Mouse (Mus musculus): Measurements from ENCODE around the gene Kif21b. TPM values are rescaled to one million over a fixed set of nuclear protein-coding genes. Genes with fewer than 3 reads are reported as not detected.

The Kif21b gene
- polyA plus RNA-seq, 1 experiment from 2014 or later, result 10.2 TPM

DNA sequence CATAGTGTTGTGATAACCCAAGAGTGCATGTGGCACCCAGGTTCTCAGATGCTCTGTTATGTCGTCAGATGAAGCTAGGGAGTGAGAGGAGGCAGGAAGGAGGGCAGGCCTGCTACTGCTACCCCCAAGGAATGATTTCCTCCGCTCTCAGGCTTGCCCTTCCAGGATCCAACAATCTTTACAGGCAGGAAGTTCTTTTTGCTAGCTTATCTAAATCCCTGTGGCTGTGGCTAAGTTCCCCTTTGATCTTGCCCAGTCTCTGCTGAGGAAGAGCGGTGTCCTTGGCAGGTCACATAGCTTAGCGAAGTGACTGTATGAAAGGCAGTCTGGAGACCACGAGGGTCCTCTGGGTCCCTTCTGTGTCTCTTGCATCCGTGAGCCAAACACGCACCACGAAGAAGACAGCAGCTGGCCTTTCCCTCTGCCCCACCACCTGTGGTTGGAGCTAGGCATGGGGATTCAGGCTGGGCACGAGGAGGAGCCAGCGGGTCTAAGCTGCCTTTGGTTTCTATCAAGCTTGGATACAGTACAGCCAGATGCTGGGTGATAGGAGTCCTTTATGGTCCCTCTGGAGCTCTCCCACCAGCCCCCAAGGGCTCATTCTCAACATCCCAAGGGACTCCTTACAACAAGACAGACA, 7.1 kb downstream of the Kif21b start:
- Histone ChIP-seq H3K36me3 (ENCODE audit: control insufficient read depth, insufficient read depth, low read length) (no peaks in the 10 kb centered on the region), H3K4me2 (ENCODE audit: low read depth, severe bottlenecking) (peak overlapping the region; percentile 24; the same call in 1 of the 2 replicates), H3K4me3 (ENCODE audit: low read depth, low read length) (no peak overlapping the region), H3K27me3 (ENCODE audit: control insufficient read depth, insufficient read depth, low read length) (no peaks in the 10 kb centered on the region), H3K9ac (ENCODE audit: low read length) (no peak overlapping the region), H3K27ac (replicated peaks; ENCODE audit: low read depth, low read length) (peak overlapping the region; percentile 78), H3K9me3 (ENCODE audit: control insufficient read depth, low read length) (no peaks in the 10 kb centered on the region), H3K4me1 (ENCODE audit: control insufficient read depth, insufficient read depth, low read length) (peaks cover 65% of the 10 kb centered on the region)
- 28% methylated on average over 10 of the region's 10 CpGs for WGBS
- peak; percentile 23 for DNase-seq (ENCODE audit: low spot score)
- ATAC-seq (ENCODE audit: insufficient number of reproducible peaks, low FRiP score, low TSS enrichment, low read depth), result no peak

- Histone ChIP-seq H3K27ac (replicated peaks; ENCODE audit: low read depth, low read length) (peak overlapping the region; percentile 68), H3K36me3 (ENCODE audit: control insufficient read depth, insufficient read depth, low read length) (no peaks in the 10 kb centered on the region; the same call in 1 of the 2 replicates), H3K9me3 (ENCODE audit: control insufficient read depth, low read length) (no peaks in the 10 kb centered on the region), H3K9ac (ENCODE audit: low read length) (peak overlapping the region; percentile 83), H3K4me1 (ENCODE audit: control insufficient read depth, insufficient read depth, low read length) (peaks cover 50% of the 10 kb centered on the region), H3K4me2 (ENCODE audit: low read depth, severe bottlenecking) (peak overlapping the region; percentile 79), H3K27me3 (ENCODE audit: control insufficient read depth, insufficient read depth, low read length) (no peaks in the 10 kb centered on the region), H3K4me3 (ENCODE audit: low read depth, low read length) (peak overlapping the region; percentile 50)
- ATAC-seq (ENCODE audit: insufficient number of reproducible peaks, low FRiP score, low TSS enrichment, low read depth), result peak; percentile 38
- WGBS, result 1% methylated on average over 32 of the region's 32 CpGs
- DNase-seq (ENCODE audit: low spot score), result peak; percentile 85
Observed at GRCm38 (mm10) chr1:136139990-136140640, 8.9 kb downstream of the Kif21b start.

- no peaks in the 10 kb centered on the region for H3K9me3 ChIP-seq (ENCODE audit: control insufficient read depth, low read length)
- H3K27ac ChIP-seq (replicated peaks; ENCODE audit: low read depth, low read length), result no peak overlapping the region
- H3K4me2 ChIP-seq (ENCODE audit: low read depth, severe bottlenecking), result no peak overlapping the region
- no peak overlapping the region for H3K4me3 ChIP-seq (ENCODE audit: low read depth, low read length)
- H3K4me1 ChIP-seq (ENCODE audit: control insufficient read depth, insufficient read depth, low read length), result peaks cover 38% of the 10 kb centered on the region
- 91% methylated on average over 11 of the region's 11 CpGs for WGBS
- no peak for ATAC-seq (ENCODE audit: insufficient number of reproducible peaks, low FRiP score, low TSS enrichment, low read depth)
- H3K36me3 ChIP-seq (ENCODE audit: control insufficient read depth, insufficient read depth, low read length), result no peaks in the 10 kb centered on the region; the same call in 1 of the 2 replicates
- no peak for DNase-seq (ENCODE audit: low spot score)
- H3K9ac ChIP-seq (ENCODE audit: low read length), result no peak overlapping the region
- H3K27me3 ChIP-seq (ENCODE audit: control insufficient read depth, insufficient read depth, low read length), result no peaks in the 10 kb centered on the region
Observed at GRCm38 (mm10) chr1:136141176-136141950, 10.2 kb downstream of the Kif21b start.

DNA sequence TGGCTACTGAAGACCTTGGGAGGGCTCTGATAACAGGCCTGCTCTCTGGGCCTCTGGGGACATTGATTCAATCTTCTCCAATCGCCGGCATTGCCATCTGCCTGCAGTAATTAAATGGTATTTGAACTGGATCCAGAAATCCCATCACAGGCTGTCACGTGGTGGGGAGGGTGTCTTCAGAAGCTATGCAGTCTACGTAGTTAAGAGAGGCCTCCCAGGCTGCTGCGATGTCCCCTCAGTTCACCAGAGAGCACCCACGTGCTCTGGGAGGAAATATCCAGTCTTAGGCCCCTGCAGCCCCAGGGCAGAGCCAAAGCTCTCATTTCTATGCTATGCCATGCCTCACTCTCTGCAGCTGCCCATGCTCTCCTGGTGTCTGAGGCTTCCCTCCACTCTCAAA, 11.1 kb downstream of the Kif21b start:
- ATAC-seq (ENCODE audit: insufficient number of reproducible peaks, low FRiP score, low TSS enrichment, low read depth) (no peak), DNase-seq (ENCODE audit: low spot score) (no peak)
- Histone ChIP-seq H3K9ac (ENCODE audit: low read length) (no peak overlapping the region), H3K4me3 (ENCODE audit: low read depth, low read length) (no peak overlapping the region), H3K27me3 (ENCODE audit: control insufficient read depth, insufficient read depth, low read length) (no peaks in the 10 kb centered on the region), H3K4me1 (ENCODE audit: control insufficient read depth, insufficient read depth, low read length) (peaks cover 28% of the 10 kb centered on the region), H3K9me3 (ENCODE audit: control insufficient read depth, low read length) (no peaks in the 10 kb centered on the region), H3K4me2 (ENCODE audit: low read depth, severe bottlenecking) (no peak overlapping the region), H3K36me3 (ENCODE audit: control insufficient read depth, insufficient read depth, low read length) (no peaks in the 10 kb centered on the region; the same call in 1 of the 2 replicates), H3K27ac (replicated peaks; ENCODE audit: low read depth, low read length) (no peak overlapping the region)
- WGBS, result 72% methylated on average over 6 of the region's 6 CpGs

DNA sequence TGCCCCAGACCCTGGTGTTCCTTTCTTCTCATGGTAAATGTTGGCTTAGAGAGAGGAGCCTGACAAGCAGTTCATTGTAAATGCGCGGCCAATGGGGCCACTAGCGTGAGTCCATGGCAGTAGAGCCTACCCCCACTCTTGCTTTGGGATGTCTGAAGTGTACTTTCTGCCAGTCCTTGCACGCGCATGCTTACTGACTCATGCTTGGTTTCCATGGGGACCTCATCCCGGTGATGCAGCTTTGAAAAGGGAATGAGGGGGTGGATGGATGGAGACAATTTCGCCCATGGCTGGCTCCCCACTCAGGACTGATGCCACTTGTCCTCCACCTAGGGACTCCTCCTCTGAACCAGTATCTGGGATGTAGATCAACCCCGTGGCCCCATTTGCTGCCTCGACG, 12.3 kb downstream of the Kif21b start:
- no peak for ATAC-seq (ENCODE audit: insufficient number of reproducible peaks, low FRiP score, low TSS enrichment, low read depth)
- no peak for DNase-seq (ENCODE audit: low spot score)
- Histone ChIP-seq H3K4me3 (ENCODE audit: low read depth, low read length) (no peak overlapping the region), H3K27ac (replicated peaks; ENCODE audit: low read depth, low read length) (no peak overlapping the region), H3K36me3 (ENCODE audit: control insufficient read depth, insufficient read depth, low read length) (peaks cover 4% of the 10 kb centered on the region), H3K27me3 (ENCODE audit: control insufficient read depth, insufficient read depth, low read length) (no peaks in the 10 kb centered on the region), H3K9me3 (ENCODE audit: control insufficient read depth, low read length) (no peaks in the 10 kb centered on the region), H3K4me1 (ENCODE audit: control insufficient read depth, insufficient read depth, low read length) (peaks cover 17% of the 10 kb centered on the region), H3K4me2 (ENCODE audit: low read depth, severe bottlenecking) (no peak overlapping the region), H3K9ac (ENCODE audit: low read length) (no peak overlapping the region)
- 90% methylated on average over 10 of the region's 10 CpGs for WGBS

DNA sequence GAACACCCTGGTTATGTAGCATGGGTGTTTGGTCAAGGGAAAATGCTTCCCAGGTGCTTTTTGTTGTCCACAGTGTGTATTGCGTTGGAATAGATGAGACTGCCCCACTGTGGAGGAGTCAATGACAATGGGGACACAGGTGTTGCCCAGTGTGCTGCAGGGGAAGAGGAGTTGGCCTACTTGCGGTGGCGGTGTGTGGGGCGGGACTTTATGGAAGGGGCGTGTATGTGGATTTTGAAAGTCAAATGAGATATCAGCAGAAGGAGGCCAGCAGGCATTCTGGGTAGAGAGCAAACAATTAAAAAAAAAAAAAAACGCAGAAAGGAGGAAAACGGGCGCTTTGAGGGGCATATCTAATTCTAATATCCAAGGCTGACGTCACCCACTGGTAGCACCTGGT, 18.5 kb downstream of the Kif21b start:
- DNase-seq (ENCODE audit: low spot score) (no peak), ATAC-seq (ENCODE audit: insufficient number of reproducible peaks, low FRiP score, low TSS enrichment, low read depth) (no peak)
- no peaks in the 10 kb centered on the region for H3K9me3 ChIP-seq (ENCODE audit: control insufficient read depth, low read length)
- no peaks in the 10 kb centered on the region for H3K4me1 ChIP-seq (ENCODE audit: control insufficient read depth, insufficient read depth, low read length)
- no peak overlapping the region for H3K27ac ChIP-seq (replicated peaks; ENCODE audit: low read depth, low read length)
- no peak overlapping the region for H3K9ac ChIP-seq (ENCODE audit: low read length)
- H3K4me3 ChIP-seq (ENCODE audit: low read depth, low read length), result no peak overlapping the region
- H3K36me3 ChIP-seq (ENCODE audit: control insufficient read depth, insufficient read depth, low read length), result peaks cover 17% of the 10 kb centered on the region
- 84% methylated on average over 9 of the region's 9 CpGs for WGBS
- no peak overlapping the region for H3K4me2 ChIP-seq (ENCODE audit: low read depth, severe bottlenecking)
- H3K27me3 ChIP-seq (ENCODE audit: control insufficient read depth, insufficient read depth, low read length), result no peaks in the 10 kb centered on the region

DNA sequence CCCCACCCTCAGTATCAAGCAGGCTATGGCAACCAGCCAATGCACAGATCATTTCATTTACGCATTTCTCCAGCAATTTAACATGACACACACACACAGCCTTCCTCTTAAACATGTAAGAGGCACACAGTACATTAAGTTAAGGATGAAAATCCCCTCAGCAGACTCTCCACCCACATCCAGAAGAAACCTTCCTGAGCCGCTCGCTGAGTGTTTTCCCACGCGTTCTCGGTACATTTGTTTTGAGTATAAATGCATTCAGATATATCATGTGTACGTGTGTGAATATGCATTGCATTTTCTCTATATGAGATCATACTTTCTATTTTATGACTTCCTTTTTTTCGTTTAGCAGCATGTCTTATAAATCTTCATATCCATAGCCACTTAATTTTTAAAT, 20.2 kb downstream of the Kif21b start:
- no peaks in the 10 kb centered on the region for H3K27me3 ChIP-seq (ENCODE audit: control insufficient read depth, insufficient read depth, low read length)
- no peak overlapping the region for H3K27ac ChIP-seq (replicated peaks; ENCODE audit: low read depth, low read length)
- H3K4me2 ChIP-seq (ENCODE audit: low read depth, severe bottlenecking), result no peak overlapping the region
- no peaks in the 10 kb centered on the region for H3K4me1 ChIP-seq (ENCODE audit: control insufficient read depth, insufficient read depth, low read length)
- no peaks in the 10 kb centered on the region for H3K9me3 ChIP-seq (ENCODE audit: control insufficient read depth, low read length)
- 90% methylated on average over 8 of the region's 8 CpGs for WGBS
- H3K9ac ChIP-seq (ENCODE audit: low read length), result no peak overlapping the region
- DNase-seq (ENCODE audit: low spot score) (no peak), ATAC-seq (ENCODE audit: insufficient number of reproducible peaks, low FRiP score, low TSS enrichment, low read depth) (no peak)
- H3K4me3 ChIP-seq (ENCODE audit: low read depth, low read length), result no peak overlapping the region
- H3K36me3 ChIP-seq (ENCODE audit: control insufficient read depth, insufficient read depth, low read length), result peaks cover 18% of the 10 kb centered on the region

GRCm38 (mm10) chr1:136156304-136156703, 25.1 kb downstream of the Kif21b start:
- no peaks in the 10 kb centered on the region for H3K27me3 ChIP-seq (ENCODE audit: control insufficient read depth, insufficient read depth, low read length)
- H3K4me1 ChIP-seq (ENCODE audit: control insufficient read depth, insufficient read depth, low read length), result no peaks in the 10 kb centered on the region
- no peaks in the 10 kb centered on the region for H3K9me3 ChIP-seq (ENCODE audit: control insufficient read depth, low read length)
- ATAC-seq (ENCODE audit: insufficient number of reproducible peaks, low FRiP score, low TSS enrichment, low read depth) (no peak), DNase-seq (ENCODE audit: low spot score) (no peak)
- 91% methylated on average over 4 of the region's 4 CpGs for WGBS
- H3K36me3 ChIP-seq (ENCODE audit: control insufficient read depth, insufficient read depth, low read length), result peaks cover 33% of the 10 kb centered on the region
- no peak overlapping the region for H3K4me2 ChIP-seq (ENCODE audit: low read depth, severe bottlenecking)
- no peak overlapping the region for H3K27ac ChIP-seq (replicated peaks; ENCODE audit: low read depth, low read length)
- no peak overlapping the region for H3K4me3 ChIP-seq (ENCODE audit: low read depth, low read length)
- no peak overlapping the region for H3K9ac ChIP-seq (ENCODE audit: low read length)

All from limb, embryonic 11.5 days (tissue).